Mouse (Mus musculus) yolk sac, embryonic 10.5 days (tissue): Measurements from ENCODE around the gene Wdr90.

Source experiments
- DNase-seq: peaks from one replicate; pipeline ENCODE4 v3.0.0-alpha.2; 2017; ENCODE audit warnings: low spot score

Wdr90 gene

DNA sequence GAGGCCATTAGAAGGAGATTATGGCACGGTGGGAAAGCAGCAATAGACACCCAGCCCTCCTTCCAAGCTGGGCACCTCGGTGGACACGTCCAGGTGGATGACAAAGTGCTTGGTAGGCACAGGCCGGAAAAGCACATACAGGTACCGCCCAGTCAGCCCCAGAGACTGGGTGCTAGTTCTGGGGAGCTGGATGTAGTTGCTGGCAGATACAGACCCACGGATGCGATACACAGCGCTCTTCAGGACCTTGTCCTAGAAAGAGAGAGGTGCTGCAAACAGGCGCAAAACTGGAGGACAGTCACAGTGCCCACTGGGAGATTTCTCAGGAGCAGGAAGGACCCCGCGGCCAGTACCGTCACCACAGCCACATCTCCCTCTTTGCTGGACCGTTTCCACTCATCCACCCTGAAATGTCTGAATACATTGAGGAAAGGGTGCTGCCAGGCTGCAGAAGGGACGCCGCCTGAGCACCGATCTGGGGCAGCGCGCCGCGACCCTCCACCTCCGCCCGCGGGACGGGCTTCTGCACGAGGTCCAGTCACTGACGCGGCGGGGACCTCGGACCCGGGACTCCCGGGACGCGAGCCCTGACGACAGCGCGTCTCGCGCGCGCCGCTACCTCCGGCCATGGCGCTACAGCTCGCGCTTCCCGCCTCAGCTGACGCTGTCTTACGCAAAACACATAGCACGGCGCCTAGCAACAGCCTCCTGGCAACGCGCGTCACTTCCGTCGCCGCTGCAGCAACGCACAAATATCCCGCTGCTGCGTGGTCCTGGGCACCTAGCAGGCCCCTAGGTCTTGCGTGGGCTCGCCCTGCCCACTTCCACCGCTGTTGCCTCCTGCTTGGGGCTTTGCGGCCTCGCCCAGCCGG is at the start of gene Wdr90:
TSS of gene Wdr90 (minus strand) at position 670 of the 872 bp plus-strand sequence.
- DNase-seq: peak; percentile 88

DNA sequence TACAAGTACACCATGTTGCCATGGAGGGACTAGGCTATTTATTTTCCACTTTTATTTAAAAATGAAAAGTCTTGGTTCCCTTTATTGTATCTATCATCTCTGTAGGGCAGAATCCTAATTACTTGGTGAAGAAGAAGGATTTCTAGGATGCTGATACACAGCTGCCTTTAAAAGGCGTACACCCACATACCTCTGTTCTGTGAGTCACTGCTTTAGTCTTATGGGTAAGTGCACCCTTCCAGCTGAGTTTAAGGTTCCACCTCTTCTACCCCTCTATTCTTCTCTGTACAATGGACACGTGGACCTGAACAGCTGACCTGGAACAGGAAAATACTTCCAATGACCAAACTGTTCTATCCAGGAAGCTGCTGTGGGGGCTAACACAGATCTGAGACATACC is 46.3 kb upstream of the Wdr90 start:
- no peak for DNase-seq

DNA sequence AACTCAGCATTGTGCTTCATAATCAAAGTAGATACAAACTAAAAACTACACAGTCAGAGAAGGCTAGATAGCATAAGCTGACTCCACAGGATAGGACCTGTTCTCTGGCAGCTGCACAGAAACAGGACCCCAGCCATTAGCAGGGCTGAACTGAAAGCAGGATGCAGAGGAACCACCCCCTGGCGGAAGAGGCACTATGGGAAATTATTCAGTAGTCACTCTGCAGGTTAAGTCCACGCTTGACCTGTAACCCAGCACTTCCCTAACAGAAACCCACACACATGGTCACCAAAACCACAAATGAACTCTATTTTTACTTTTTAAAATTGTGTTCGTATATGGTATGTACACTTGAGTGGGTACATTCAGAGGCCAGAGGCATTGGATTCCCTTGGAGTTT is 41.8 kb upstream of the Wdr90 start:
- DNase-seq: no peak

DNA sequence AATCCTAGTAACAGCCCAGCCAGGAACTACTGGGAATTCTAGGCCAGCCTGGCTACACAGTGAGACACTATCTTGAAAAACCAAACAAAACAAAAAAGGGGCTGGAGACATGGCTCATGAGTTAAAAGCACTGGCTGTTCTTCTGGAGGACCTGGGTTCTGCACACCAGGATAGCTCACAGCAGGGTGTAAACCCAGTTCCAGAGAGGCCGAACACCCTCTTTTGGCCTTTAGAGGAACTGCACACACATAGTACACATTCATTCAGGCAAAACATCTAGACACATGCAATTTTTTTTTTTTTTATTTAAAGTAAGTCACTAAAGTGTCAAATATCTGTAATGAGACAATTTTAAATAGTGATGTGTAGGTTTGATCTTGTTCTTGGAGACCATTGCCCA is 38.9 kb upstream of the Wdr90 start:
- no peak for DNase-seq

DNA sequence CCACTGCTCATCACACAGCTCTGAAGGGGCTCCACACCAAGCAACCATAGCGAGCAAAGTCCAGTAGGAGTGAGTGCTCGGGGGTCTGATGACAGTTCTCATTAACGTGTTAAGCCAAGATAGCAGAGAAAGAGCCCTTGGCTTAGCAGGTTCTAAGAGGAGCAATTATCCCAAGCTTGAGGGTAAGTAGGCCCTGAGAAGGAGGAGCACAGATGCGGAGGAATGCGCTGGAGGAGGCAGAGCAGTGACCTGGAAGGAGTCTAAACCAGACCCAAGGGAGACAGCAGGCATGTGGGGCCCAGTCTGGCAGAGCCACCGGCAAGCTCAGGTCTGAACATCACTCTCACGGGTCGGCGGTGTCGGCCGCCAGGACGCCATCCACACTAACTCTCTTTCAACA is 34.6 kb upstream of the Wdr90 start:
- DNase-seq: no peak

DNA sequence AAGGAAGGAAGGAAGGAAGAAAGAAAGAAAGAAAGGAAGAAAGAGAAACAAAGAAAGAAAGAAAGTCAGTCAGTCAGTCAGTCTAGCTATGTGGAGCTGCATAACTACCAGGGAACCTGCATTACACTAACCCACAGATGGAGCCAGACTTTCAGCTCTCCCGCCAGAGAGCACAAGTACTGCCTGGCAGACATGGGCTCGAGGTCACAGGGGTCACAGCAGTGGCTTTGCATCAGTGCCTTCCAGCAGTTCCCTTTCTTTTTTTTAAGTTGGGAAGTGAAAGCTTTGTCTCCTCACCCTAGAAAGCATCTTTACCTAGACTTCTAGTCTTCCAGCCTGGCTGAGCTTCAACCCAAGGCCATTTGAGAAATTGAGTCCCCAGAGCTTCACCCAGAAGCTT is 34.1 kb upstream of the Wdr90 start:
- DNase-seq: no peak

DNA sequence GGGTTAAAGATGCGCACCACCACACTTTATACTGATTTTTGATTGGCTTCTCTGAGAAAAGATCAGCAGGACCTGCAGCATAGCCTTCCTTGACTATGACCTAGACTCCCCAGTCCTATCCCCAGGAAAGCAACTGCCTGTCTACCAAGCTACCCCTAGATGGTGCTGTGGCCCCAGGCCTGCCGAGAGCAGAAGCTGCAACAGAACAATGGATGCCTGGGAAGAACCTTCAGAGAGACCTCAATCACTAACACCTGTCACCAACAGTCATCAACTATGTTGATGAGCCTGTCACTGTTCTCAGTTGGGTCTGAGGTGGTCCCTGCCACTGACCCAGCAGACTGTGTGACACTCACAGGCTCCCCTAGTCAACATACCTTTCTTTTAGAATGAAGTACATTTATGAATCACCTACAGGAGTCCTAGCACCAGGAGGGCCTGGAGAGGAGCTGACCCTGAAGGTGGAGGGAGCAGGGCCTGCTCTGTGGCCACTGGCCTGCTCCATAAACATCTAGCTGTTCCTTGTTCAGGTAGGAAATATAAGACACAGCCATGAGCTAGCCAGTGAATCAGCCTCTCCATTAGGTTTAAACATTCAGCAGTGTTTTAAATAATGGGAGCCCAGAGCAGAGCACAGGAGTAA is 32.8 kb upstream of the Wdr90 start:
- peak; percentile 66 for DNase-seq

DNA sequence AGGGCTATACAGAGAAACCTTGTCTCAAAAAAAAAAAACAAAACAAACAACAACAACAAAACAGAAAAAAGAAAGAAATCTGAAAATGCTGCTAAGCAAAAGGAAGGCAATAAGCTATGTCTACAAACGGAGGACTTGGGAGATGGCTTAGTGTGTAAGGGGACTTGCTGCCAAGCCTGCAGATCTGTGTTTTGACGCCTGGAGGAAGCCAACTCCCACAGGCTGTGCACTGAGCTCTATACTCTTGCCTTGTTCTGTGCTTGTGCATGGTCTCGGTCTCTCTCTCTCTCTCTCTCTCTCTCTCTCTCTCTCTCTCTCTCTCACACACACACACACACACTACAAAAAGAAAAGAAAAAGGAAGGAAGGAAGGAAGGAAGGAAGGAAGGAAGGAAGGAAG is 27.5 kb upstream of the Wdr90 start:
- DNase-seq: no peak

DNA sequence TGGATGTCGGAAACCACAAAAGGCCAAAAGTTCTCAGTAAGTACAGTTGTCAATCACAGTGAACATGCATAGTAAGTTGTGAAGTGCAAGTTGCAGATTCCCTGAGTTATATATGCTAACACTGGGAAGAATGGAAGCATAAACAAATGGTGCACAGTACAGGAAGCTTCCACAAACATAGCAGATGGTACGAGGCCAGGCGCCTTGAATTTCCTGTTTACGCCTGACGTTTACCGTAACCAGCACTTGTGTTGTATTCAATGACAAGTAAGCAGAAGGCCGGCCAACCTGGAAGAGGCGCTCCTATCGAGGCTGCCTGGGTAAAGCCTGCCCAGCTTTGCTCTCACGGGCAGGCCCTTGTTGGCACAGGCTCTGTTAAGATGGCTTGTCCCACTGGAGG is 26.2 kb upstream of the Wdr90 start:
- no peak for DNase-seq

DNA sequence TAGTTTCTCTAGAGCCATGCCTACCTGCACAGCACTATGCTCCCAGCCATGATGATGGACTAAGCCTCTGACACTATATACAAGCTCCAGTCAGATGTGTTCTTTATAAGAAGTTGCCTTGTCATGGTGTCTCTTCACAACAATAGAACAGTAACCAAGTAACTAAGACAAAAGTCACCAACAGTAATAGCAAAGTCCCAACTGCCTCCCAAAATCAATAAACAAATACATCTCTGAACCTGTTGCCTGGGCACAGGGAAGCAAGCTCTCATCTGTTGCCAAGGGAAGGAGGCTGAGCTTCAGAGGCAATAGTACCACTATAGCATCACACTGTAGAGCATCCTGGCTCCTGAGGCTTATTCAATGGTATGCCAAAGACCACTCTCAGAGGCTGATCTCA is 25.5 kb upstream of the Wdr90 start:
- no peak for DNase-seq

DNA sequence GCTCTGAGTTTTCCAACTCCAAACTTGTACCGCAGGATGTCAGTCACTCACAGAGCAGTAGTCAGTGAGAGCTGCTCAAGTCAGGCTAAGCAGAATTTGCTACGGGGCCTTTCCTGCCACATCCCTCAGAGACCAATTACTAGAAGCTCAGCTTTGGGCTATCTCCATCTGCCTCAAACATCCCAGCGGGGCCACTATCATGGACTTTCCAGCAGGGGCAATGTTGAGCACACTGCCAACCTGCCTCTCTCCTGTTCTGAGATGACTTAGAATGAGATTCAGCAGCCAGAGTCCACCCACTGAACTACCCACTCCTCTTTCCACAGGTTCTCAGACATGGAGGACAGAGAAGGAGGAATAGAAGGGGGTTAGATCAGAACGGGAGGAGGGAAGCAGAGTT is 24.3 kb upstream of the Wdr90 start:
- DNase-seq: no peak

DNA sequence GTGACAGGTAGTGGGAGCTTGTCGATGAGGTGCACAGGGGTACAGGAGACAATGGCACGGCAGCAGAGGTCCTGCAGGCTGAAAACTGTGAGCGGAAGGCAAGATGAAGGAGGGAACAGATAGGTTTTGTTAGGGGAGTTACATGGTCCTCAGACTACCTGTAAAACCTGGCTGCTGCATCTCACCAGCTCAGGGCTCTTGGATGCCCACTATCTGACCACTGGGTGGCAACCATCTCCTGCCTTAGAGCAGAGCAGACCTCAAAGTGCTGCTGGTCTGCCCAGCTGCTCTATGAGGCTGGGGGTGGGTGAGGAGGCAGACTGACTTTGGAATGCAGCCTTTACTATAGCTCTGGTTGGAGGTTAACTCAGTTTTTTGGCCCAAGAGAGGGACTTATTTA is 22.5 kb upstream of the Wdr90 start:
- DNase-seq: no peak

DNA sequence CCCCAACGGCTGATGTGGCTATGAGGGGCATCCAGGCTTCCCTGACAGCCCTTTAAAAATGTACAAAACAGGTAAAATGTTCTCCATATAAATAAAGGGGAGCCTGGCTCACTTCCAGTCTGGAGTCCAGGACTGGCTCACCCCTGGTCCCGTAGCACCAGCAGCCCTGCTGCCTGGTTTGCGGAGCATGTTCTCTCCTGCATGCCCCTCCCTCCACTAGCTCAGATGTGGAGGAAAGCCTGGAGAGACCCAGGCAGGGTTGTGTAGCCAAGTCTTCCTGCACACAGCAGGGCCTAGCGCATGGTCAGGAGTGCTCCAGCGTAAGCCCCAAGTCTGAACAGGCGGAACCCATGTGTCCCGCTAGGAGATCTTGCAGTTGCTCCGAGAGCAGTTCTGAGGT is 22.0 kb upstream of the Wdr90 start:
- DNase-seq: no peak

DNA sequence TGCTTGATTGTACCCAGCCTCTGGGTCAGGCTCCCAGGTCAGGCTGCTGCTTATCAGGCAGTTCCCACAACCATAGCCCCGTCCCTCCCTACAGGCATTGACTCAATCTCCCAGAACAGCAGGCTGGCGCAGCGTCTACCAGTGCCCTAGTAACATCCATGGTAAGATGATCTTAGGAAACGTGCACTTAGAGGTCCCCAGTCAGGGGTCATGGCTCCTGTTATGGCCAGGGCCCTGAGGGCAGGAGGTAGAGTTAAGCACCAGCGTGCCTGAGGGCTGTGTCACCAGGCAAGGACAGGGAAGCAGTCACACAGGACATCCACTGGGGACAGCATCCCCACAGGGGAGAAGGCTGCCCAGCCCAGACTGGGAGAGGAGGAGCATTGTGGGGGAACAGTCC is 21.0 kb upstream of the Wdr90 start:
- no peak for DNase-seq

DNA sequence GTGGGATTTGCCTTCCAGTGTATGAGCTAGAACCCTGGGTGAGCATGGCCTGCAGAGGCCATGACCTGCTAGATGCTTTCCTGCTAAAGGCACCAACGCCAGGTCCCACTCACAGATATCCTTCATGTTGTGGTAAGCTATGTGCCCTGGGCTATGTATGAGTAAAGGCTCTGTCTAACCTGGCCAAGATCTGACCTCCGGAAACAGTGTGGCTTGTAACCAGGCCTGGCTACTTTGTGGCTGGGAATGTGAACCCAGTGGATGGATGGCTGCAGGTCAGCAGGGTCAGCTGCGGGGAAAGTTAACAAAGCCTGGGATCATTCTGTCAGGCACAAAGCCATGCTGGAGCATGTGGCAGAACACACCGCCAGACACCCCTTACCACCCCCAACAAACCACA is 20.4 kb upstream of the Wdr90 start:
- peak; percentile 57 for DNase-seq

DNA sequence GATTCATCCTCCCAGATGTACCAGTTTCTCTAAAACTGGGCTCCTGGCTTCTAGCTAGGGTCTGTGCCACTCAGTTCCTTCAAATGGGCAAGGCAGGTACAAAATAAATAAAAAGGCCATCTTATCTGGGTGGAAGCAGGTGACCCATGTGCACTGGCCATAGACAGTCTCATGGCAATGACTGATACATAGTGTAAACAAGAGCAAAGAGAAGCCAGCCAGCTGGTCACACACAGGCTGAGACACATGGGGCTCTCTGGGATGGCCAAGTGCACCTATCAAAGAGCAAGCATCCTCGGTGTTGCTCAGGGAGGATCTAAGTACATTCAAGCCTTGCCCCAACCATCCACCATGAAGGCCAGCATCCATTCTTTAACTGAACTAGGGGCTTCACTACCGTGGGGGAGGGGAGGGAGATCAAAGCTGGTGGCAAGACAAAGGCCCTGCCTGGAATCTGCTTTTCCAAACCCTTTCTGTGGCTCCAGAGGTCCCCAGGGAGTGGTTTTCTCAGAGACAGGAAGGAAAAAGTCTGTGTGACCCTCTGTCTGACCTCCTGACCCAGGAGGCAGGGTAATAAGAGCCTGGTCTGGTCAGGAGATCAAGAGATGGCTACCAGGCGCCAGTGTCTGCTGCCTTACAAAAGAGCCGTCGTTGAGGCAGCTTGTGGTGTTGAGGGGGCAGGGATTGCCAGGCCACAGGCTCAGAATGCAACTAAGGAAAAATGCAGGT is 19.8 kb upstream of the Wdr90 start:
- DNase-seq: peak; percentile 81

DNA sequence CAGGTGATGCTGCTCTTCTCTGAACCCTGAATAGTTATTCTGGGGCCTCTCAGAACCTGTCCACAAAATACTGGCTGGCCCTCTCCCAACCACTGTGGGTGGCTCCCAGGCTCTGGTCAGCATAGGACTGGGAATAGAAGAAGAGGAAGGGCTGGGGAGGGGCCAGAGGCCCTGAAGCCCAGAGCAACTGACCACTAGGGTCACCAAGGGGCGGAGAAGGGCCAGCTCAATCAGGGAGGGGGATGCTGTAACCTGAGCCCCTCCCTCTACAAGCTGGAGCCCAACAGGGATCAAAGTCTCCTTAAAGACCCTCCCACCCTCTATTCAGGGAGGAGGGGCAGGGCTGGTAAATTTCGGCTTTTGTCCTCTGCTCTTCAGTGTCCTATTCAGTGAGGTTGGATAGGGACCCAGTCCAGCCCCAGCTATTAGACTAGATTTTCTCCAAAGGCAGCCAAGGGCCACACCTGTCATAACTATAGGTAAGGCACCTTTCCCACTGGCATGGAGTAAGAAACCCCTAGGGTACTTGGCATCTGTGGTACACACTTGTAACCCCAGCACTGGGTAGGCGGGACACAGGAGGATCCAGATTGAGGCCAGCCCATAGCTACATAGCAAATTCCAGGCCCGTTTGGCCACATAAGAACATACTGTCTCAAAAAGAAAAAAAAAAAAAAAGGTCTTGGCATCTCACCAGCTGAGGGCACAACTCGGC is 19.1 kb upstream of the Wdr90 start, which contains the start of gene Wfikkn1:
TSS of gene Wfikkn1 (minus strand) at position 663 of the 715 bp plus-strand sequence.
- peak; percentile 77 for DNase-seq

DNA sequence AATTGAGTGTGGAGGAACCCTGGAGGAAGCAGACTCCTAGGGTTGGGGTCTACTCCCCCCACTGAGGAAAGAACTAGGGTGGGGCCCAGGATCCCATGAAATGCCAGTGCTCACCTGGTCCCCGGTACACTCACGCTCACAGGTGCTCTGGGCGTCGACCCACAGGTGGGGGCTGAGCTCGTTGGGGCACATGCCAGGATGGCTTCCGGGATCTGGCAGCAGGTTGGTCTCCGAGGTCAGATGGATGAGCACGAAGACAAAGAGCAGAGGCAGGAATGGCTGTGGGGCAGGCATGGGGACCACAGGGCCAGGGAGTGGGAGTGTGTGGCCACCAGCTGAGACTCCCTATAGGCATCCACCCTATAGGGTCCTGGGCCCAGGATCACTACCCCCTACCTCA is 18.4 kb upstream of the Wdr90 start:
- no peak for DNase-seq

DNA sequence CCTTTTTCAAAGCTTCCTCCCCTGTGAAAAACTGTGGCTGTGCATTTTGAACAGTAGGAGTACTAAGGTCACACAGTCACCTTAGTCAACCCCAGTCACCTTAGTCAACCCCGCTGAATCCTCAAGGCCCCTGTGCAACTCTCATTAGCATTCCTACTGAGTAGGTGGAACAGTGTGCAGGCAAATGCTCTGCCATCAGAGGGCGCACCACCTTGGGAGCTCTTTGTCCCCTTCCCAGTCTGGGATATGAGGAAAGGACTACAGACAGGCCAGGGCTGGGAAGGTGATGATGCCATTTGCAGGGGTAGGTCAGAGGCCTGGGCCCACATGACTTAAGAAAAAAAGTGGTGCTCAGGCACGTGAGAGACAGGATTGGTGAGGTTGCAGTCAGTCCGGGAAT is 18.0 kb upstream of the Wdr90 start:
- DNase-seq: no peak

DNA sequence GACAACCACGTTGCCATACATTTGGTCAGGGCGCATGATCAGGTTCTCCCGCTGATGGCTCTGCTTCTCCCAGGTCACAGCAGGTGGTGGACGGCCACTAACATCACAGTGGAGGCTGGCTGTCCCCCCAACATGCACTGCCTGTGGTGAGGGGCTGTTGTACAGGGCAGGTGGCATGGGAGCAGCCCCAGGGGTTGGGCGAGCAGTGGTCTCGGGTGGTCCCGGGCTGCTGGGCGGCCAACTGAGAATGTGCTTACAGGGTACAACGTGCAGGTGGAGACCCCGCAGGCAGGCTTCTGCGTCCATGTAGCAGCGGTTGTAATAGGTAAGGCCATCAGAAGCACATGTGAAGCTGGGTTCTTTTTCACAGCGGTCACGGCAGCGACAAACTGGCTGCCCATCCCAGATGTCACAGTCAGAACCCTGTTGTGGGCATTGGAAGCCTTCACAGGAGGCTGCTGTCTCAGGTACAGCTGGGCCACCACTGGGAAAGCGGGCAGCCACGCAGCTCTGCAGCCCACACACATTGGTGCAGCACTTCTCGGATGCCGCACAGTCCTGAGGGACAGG is 17.4 kb upstream of the Wdr90 start:
- no peak for DNase-seq

DNA sequence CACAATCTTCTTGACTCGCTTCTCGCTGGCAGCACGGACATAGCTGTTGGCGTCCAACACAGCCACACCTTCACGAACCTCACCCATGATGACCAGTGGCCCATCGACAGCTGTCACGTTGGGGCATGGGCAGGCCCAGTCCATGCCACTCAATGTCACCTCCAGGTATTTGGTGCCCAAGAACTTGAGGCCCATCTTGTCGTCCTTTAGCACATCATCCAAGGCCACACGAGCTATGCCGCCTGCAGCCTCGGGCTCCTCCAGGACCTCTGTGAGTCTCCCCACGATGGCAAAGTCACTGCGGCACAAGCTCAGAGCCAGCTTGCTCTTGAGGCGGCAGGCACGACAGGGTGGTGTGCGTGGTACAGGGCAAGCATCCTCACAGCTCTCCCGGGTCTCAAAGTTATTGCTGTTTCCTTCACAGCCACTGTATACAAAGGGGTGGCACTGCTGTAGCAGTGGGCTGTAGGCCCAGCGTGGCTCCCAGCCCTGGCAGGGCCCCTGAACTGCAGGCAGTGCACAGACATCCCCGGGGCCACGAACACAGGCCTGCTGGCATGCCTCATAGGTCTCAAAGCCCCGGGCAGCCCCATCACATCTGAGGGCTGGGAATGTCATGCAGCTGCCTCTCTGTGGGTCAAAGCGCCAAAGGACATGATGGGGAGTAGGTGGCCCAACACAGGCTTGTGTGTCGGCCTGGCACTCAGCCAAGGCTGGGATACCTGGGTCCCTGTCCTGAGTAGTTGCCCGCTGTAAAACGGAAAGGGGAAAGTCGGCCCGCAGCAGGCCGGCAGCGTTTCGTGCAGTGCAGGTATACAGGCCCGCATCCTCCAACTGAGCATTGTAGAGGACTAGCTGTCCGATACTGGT is 16.7 kb upstream of the Wdr90 start:
- DNase-seq: no peak
